Mouse (Mus musculus) telencephalon, adult 2 months (tissue): ENCODE results near the gene Pgpep1.

Source experiments
- DNase-seq: peaks from one replicate; pipeline ENCODE4 v3.0.0-alpha.2; 2011; ENCODE audit warnings: low read depth, low spot score

The Pgpep1 gene

DNA sequence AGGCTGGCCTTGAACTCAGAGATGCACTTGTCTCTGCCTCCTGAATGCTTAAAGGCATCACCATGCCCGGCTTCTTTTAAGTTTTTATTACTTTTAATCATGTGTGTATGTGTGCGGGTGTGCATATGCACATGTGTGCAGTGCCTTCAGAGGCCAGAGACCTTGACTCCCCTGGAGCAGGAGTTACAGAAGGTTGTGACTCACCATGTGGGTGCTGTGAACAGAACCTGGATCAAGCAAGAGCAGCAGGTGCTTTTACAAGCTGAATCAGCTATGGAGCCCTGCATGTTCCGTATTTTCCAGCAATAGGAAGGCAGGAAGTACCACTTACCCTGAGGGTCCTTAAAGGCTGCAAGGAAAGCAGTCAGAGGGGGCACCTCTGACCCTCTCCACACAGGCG lies 31.0 kb upstream of the Pgpep1 start:
- DNase-seq = no peak

DNA sequence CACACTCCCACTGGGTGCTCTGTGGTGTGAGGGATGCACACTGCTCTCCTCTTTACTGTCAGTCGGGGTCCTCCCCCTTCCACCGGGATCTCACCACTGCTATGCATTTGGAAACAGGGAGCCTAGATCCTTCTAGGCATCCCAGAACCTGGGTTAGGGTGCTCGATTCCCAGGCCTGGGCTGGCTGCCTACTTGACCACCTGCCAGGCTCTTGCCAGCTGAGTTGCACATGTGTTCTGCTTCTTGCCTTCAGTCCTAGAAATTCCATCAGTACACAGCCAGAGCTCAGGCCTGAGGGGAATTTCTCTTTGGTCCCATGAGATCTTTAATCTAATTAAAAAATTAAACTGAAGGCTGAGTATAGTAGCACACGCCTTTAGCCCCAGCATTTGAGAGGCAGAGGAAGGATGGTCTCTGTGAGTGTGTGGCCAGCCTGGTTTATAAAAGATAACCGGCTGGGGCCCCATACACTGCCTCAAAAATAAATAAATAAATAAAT lies 29.8 kb upstream of the Pgpep1 start:
- DNase-seq = no peak

DNA sequence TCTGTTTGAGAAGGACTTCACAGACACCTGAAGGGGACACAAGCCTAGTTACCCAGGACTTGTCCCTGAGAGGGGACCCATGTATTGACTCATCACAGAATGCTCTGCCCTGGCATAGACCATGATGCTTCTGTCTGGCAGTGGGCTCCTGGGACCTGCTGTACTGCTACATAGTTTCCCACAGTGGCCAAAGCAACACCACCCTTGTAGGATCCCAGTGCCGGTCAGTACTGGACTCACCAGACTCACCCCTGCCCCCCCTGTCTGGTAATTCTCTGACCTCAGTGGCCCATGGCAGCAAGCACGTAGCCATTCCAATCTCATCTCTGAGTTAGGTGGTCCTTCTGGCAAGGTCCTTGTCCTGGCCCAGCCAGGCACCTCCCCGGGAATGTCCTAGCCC lies 27.9 kb upstream of the Pgpep1 start:
- no peak for DNase-seq

DNA sequence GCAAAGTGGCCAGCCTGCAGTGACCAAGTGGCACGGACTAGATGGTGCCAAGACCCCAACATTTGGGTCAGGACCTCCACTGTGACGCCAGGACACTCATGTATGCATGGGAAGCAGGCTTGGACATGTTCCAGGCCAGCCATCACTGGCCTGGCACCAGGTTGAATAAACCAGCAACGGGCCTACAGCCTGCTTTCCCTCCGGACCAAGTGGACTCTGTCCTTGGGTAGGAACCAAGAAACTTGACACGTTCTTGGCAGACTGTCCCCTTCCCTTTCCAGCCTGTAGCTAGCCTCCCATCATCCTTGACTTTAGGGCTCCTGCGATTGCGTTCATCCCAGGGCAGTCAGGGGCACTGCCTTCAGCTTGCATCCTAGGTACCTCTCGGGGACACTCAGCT lies 27.4 kb upstream of the Pgpep1 start:
- no peak for DNase-seq

DNA sequence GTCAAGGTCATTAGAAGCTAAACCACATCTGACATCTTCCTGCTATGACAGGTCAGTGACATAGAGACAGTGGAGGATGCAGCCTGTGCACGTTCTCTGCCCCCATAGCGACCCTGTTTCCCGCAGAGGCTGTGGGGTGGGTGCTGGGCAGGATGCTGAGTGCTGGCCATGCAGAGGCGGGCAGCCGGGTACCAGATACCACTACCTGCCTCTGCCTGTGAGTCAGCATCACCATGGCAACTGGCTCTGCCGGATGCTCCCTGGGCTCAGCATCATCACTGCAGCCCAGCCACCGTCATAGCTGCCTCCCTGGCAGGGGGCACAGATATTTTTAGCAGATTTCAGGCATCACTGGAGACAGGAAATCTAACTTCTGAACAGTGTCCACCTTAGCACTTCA lies 24.1 kb upstream of the Pgpep1 start:
- peak; percentile 84 for DNase-seq

DNA sequence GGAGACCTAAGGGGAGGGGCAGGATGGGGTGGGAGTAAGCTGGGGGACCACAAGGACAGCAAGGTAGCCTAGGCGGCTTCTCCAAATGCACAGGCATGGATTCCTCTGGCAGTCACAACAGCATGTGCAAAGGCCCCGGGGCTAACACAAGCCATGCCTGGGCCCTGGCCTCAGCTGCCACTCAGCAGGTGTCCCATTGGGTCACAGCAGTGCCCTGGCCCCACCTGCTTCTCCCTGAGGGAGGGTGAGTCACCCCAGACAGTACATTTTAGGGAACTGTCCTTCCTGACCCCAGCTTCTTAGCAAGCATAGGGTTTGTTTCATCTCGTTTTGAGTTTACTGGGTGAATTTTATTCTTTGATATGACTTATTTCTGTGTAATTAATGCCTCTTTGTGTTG lies 22.5 kb upstream of the Pgpep1 start:
- DNase-seq = no peak

DNA sequence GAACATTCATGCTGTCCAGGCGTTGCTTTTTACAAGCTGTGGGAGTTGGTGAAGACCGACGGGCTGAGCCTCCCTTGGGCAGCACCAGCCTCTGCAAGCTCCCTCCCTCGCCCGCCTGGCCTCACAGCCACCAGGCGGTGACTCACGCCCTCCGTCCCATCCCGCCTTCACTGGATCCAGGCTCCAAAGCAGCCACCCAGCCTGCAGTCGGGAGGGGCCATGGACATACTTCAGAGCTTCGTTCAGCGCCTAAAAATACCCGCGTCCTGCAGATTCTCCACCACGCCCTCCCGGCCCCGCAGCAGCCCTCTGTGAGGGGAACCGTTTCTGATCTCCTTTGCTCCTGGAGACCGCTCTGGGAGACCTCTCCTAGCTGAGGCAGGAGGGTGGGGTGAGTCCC lies 22.0 kb upstream of the Pgpep1 start:
- DNase-seq = no peak

DNA sequence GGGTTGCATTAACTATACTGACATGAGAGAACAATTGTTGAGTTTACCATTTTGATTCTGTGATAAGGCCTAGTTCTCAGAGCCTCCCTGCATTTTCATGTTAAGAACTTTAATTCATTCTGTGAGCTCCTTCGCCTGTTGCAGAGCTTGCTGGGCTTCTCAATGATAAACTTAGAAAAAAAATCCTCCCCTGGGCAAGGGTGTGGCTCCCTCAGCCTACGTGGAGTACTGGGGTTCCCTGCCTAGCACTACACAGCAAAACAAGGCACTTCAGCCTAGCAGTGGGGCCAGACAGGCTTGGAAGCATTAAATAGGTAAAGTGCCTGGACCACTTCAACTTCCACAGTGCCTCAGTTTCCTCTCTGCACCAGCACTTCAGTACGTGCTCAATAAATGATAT lies 21.2 kb upstream of the Pgpep1 start:
- no peak for DNase-seq

DNA sequence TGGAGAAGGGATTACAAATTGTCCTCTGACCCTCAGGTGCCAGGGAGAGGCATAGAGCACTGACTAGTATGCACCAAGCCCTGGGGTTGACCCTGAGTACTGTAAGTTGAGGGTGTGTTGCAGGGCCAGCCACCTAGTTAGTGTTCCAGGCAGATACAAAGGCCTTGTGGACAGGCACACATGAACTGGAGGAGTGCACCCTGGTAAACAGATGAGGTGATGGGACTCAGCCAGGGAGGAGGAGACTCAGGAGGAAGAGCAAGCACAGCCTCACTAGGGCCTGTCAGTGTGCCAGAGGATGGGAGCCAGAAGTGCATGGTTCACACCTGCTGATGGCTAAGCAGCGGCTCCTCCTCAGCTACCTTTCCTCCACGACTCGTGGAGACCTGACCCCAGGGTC lies 19.9 kb upstream of the Pgpep1 start:
- no peak for DNase-seq

DNA sequence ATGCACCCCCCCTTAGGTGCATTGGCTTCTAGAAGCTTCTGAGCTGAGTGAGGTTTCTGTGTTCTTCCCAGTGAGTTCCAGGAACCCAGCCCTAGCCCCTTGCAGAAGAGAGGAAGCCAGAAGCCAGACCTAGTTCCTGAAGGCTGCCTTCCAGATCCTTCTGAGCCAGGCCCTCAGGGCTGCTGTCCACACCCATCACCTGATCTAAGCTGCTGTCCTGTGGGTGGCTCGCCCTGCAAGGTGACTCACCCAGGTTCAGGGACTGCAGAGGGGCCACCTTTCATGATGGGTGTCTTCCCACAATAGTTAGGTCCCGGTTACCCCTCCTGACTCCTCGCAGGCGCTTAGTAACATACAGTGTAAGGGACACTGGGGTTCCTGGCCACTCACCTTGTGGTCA lies 19.2 kb upstream of the Pgpep1 start:
- DNase-seq = no peak

DNA sequence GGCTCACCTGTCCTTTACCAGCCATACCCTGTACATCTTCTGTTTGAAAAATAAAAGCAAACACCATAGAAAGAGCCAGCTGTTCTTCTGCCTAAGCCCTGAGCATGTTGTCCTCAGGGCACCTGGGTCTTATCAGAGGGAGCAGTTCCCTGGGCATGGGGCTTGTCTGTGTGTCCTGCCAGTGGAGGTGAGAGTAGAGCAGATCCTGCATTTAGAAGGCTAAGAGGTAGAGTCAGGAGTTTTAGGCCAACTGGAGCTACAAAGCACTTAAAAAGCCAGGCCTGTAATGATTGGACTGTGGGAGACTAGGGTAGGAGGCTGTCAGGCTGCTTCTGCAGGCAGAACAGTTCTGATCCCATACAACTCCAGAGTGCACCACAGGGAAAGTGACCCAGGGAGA lies 18.5 kb upstream of the Pgpep1 start:
- DNase-seq = no peak

DNA sequence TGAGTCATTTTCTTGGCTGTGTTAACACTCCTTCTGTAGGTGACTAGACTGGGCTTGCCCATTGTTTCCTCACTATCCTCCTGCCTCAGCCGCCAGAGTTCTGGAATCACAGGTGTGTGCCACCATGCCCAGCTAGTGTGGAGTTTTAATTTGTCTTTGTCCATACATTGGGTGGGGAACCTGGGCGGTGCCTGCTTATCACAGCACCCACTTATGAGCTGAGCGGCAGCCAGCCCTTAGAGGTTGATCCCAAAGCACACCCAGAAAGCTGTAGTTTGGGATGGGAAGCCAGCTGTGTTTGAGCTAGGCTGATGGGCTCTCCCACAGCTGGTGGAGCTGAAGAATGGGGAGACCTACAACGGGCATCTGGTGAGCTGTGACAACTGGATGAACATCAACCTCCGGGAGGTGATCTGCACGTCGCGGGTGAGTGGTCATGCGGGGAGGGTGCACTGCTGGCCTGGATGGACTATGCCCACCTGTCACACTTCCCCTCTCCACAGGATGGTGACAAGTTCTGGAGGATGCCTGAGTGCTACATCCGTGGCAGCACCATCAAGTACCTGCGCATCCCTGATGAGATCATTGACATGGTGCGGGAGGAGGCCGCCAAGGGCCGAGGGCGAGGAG lies 17.4 kb upstream of the Pgpep1 start:
- DNase-seq = no peak

DNA sequence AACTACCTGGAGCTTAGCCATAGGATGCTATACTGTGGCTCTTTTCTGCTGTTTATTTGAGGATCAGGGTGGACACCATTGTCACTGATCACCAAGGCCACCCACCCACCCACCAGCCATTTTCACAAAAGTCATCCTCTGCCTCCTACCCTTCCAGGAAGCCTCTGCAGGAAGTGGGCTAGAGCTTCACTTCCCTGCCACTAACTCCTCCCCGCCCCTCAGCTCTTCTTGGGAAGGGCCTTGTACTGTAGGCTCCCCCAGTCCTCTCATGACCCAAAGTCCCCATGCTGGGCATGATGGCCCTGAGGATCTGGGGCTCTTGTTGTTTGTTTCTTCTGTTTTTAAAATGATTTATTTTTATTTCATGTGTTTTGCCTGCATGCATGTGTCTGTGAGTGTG lies 15.1 kb upstream of the Pgpep1 start:
- no peak for DNase-seq

DNA sequence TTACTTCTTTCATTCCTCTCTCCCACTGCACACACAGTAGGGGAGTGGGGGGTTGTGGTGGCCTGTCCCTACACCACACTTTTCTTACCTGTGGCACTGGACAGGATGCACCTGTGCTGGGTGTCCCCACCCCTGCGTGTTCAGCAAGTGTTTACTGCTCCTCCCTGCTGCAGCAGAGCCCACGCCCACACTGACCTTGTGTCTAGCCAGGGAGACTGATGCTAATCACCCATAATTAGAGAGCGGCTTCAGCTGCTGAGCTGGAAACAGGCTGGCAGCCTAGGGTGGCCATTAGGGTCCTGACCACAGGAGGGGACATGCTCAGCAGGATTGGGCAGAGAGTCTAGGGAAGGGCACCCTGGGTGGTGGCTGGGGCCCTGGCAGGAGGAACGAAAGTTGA lies 14.5 kb upstream of the Pgpep1 start:
- no peak for DNase-seq

DNA sequence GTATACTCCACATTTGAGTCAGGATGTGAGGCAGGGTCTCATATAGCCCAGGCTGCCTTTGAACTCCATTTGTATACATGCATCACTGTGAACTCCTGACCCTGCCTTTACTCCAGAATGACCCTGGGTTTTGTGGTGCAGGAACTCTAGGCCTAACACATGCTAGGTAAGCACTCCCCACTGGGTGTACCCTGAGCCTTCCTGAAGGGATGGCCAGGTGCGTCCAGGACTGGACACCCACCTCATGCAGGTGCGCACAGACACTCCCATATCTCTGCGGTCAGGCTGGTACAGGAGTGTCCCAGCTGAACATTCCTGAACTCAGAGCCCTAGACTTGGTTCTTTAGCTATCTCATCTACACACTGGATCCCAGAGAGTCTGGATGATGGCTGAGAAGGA lies 13.9 kb upstream of the Pgpep1 start:
- no peak for DNase-seq

DNA sequence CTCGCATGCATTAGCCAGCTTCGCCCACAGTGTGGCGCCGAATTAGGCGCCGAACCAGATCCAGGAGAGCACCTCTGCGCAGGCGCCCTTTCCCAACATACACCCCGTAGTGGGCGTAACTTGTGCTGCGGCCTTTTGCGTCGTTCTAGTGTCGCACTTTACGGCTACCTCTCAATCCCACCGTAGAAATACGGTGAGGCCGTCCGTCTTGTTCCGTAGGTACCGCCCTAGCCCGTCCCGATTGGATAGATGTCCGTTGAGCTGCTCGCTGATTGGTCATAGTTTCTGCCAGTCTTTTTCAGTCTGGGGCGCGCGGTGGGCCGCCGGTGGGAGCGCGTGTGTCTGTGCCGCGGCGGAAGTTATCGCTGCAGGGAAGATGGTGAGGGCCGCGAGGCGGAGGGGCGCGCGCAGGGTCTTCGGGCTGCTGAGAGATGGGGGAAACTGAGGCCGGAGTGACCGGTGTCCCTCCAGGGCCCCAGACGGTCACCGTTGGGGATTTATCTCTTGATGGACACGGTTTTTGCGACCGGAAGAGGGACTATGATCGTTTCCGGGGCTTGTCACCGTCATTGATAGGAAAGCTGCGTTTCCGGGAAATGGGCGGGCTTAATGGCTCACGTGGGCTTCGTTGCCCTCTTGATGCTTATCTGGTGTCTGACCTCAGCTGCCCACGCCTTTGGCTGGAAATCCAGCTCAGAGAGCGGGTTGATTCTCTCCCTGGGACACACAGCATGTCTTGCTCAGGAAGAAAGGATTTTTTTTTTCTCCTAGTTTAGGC lies 13.1 kb upstream of the Pgpep1 start, which contains the start of gene Lsm4:
TSS of gene Lsm4 (plus strand) at position 170 of the 778 bp plus-strand sequence.
- peak; percentile 100 for DNase-seq

DNA sequence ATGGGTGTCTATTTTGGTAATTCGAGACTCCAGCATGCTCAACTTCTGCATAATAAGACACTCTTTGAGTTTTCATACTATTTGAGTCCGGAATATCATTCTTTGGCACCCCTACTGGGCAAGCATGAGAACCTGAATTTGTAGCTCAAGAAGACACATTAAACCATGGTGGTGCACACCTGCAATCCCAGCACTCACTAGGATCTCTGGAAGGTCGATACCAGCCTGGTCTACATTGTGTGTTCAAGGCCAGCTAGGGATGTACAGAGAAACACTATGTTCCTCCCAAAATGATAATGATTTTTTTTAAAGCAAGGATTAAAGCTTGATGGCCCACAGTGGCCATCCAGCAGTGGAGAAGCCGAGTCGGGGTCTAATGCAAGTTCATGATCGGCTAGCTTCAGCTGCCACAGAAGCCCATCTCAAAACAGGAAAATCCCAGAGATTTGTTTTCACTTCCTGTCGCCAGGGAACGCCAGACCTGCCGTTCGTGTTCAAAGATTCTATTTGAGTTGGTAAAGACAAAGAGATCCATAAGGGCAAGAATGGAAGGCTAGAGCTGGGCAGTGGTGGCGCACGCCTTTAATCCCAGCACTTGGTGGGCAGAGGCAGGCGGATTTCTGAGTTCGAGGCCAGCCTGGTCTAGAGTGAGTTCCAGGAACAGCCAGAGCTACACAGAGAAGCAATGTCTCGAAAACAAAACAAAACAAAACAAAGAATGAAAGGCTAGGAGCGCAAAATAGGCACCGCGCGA lies 12.3 kb upstream of the Pgpep1 start:
- DNase-seq = no peak

DNA sequence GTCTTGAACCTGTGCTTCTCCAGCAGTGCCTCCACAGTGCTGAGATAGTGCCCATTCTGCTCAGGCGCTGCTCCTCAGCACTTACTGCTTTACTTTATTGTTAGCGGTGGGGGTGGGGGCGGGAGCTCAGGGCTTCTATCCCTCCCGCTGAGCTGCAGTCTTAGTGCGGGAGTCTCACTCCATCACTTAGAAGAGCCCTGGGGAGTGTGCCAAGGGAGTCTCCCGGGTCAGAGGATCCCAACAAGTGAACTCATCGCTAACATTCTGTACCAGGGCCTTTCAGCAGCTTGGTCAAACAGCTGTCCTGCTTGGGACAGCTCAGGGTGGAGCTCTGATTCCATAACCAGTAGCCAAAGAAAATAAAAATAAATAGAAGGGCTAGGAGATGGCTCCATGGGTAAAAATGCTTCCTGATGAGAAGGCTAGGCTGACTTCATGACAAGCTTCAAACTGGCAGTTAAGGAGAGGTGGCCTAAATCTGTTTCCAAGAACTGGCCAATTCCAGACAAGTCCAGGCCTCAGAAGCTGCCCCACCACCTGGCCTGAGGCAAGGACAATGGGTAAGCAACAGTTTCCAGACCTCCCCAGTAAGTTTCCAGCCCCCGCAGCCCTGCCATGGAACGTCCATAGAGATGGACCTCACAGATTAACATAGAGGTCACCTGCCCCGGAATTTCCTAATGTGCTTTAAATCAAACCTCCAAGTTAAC lies 11.6 kb upstream of the Pgpep1 start:
- DNase-seq = no peak

DNA sequence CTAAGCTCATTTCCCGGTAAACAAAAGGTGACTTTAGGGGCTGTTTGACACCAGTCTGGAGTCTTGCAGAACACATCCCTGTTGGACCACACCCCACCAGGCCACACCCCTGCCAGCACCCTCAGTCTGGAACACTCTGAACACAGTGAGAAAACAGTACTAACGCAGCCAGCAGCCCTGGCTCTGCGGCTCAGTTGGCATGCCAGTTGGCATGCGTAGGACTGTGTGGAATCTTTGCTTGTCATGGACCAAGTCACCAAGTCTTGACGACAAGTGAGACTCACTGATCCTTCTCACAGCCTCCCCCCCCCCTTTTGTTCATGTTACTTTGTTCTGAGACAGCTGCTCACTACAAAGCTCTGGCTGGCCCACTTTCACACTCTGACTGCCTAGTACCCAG lies 6.9 kb upstream of the Pgpep1 start:
- DNase-seq = peak; percentile 58

DNA sequence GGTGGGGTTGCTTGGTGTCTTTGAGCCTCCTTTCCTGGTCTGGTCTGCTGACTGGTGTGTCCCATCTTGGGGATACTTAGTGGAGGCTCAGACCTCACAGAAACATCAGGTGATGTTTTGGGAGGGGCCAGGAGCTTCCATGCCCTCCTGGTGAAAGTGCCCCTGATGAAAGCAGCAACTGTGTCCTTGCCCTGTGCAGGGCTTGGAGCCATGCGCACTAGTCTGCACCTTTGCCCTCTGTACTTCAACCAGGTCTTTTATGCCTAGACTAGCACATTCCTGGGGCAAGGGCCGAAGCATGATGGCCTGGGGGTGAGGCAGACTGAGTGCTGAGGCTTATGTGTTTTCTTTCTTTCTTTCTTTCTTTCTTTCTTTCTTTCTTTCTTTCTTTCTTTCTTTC lies 5.4 kb upstream of the Pgpep1 start:
- DNase-seq = no peak

DNA sequence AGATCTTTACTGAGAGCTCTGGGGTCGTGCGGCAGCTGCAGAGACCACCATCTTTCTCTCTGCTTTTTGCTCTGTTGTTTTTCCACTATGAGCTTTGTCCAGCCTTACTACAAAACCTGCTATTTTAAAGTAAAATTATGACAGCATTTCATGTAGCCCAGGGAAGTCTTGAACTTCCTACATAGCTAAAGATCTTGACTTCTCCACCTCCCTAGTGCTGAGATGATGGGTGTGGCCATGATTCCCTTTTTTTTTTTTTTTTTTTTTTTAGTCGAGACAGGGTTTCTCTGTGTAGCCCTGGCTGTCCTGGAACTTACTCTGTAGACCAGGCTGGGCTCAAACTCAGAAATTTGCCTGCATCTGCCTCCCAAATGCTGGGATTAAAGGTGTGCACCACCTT lies 4.4 kb upstream of the Pgpep1 start:
- DNase-seq = no peak

DNA sequence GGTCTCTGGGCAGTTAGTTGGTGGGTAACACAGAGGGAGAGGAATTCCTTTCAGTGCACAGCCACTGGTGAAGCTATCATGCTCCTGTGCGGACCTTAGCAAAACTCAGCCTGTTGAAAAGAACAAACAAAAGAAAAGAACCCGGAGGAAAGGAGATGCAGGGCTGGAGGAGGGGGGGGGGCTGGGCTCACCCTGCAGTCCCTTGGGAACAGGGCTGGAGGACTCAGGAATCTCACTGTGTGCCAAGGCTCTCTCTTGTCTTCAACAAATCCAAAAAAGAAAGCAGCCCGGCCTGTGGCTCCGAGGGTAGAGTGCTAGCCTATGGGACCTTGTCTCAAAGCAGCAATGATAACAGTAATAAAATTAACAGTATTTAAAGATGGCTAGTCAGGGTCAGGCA lies 3.5 kb upstream of the Pgpep1 start:
- DNase-seq = no peak
